Mouse (Mus musculus): ENCODE data around the gene Ifnb1. TPM values are rescaled to one million over a fixed set of nuclear protein-coding genes. Genes with fewer than 3 reads are reported as not detected.
A peak's percentile ranks its signal among the peaks of the same experiment; 100 is the strongest.

Gene Ifnb1
- polyA plus RNA-seq, 1 experiment from 2014 or later, result not detected

GRCm38 (mm10) chr4:88480130-88480529 is 42.4 kb downstream of the Ifnb1 start:
- Histone ChIP-seq H3K27ac (ENCODE audit: low read depth, low read length) (no peak overlapping the region), H3K27me3 (replicated peaks; ENCODE audit: control insufficient read depth, insufficient read depth, low read length) (no peaks in the 10 kb centered on the region), H3K4me1 (ENCODE audit: control insufficient read depth, insufficient read depth, low read length) (no peaks in the 10 kb centered on the region), H3K9me3 (replicated peaks; ENCODE audit: control insufficient read depth, low read length) (no peaks in the 10 kb centered on the region), H3K36me3 (ENCODE audit: control insufficient read depth, insufficient read depth, low read length) (no peaks in the 10 kb centered on the region), H3K4me2 (ENCODE audit: low read length) (no peak overlapping the region), H3K9ac (ENCODE audit: low read length) (no peak overlapping the region), H3K4me3 (ENCODE audit: low read depth, low read length) (no peak overlapping the region)
- ATAC-seq (no peak), DNase-seq (ENCODE audit: low spot score) (no peak)
- WGBS, result 91% methylated on average over 6 of the region's 6 CpGs

DNA sequence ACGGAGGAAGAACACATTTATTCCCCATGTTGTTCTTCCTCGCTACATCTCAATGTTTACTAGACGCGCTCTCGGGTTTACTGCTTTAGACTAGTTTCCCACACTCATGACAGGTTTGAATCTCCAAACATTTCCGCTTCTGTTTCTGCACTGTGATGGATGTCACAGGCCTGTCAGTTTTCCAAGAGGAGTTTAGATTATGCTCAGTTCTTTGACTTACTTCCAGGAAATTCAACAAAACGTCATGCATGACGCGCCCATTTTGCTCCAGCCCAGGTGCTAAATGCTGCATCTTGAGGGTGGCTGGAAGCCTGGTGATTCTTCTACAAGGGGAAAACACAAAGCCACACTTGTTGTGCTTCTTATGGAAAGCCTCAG is 43.8 kb downstream of the Ifnb1 start:
- DNase-seq (ENCODE audit: low spot score) (peak; percentile 14), ATAC-seq (no peak)
- 86% methylated on average over 9 of the region's 9 CpGs for WGBS

DNA sequence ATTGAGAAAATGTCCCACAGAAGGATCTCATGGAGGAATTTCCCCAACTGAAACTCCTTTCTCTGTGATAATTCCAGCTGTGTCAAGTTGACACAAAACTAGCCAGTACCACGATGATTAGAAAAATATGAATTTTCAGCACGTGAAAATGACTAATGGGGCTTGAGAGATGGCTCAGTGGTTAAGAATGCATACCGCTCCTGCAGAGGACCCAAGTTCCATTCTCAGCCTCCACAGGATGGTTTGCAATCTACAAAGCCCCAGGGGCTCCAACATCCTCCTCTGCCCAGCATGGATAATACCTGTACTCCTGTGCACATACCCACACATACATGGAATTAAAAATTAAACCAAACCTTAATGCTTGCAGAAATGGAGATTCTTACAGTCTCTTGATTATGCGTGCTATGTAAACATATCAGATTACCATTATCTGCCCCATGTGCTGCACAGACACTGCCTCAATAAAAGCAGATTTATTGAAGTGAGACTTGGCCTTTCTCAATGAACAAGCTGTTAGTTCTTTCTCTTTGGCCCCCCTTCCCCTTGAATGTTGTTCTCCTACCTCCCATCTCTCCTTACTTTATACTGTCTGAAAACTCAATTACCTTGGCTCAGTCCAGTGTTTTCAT is 44.3 kb downstream of the Ifnb1 start:
- no peaks in the 10 kb centered on the region for H3K27me3 ChIP-seq (replicated peaks; ENCODE audit: control insufficient read depth, insufficient read depth, low read length)
- 81% methylated on average over 4 of the region's 4 CpGs for WGBS
- no peak overlapping the region for H3K4me3 ChIP-seq (ENCODE audit: low read depth, low read length)
- H3K4me1 ChIP-seq (ENCODE audit: control insufficient read depth, insufficient read depth, low read length), result no peaks in the 10 kb centered on the region
- ATAC-seq, result no peak
- no peak for DNase-seq (ENCODE audit: low spot score)
- H3K27ac ChIP-seq (ENCODE audit: low read depth, low read length), result no peak overlapping the region
- H3K9me3 ChIP-seq (replicated peaks; ENCODE audit: control insufficient read depth, low read length), result no peaks in the 10 kb centered on the region
- no peak overlapping the region for H3K4me2 ChIP-seq (ENCODE audit: low read length)
- no peak overlapping the region for H3K9ac ChIP-seq (ENCODE audit: low read length)
- H3K36me3 ChIP-seq (ENCODE audit: control insufficient read depth, insufficient read depth, low read length), result no peaks in the 10 kb centered on the region

More for the DNA sequence above, 43.8 kb downstream of the Ifnb1 start:
- Histone ChIP-seq H3K27ac (ENCODE audit: low read depth, low read length) (no peak overlapping the region), H3K9ac (ENCODE audit: low read length) (no peak overlapping the region), H3K4me3 (ENCODE audit: low read depth, low read length) (no peak overlapping the region), H3K4me2 (ENCODE audit: low read length) (no peak overlapping the region), H3K4me1 (ENCODE audit: control insufficient read depth, insufficient read depth, low read length) (no peaks in the 10 kb centered on the region), H3K27me3 (replicated peaks; ENCODE audit: control insufficient read depth, insufficient read depth, low read length) (no peaks in the 10 kb centered on the region), H3K36me3 (ENCODE audit: control insufficient read depth, insufficient read depth, low read length) (no peaks in the 10 kb centered on the region), H3K9me3 (replicated peaks; ENCODE audit: control insufficient read depth, low read length) (no peaks in the 10 kb centered on the region)

GRCm38 (mm10) chr4:88476511-88477210 is 45.9 kb downstream of the Ifnb1 start:
- H3K4me3 ChIP-seq (ENCODE audit: low read depth, low read length), result no peak overlapping the region
- H3K27ac ChIP-seq (ENCODE audit: low read depth, low read length), result no peak overlapping the region
- H3K4me2 ChIP-seq (ENCODE audit: low read length), result no peak overlapping the region
- no peaks in the 10 kb centered on the region for H3K27me3 ChIP-seq (replicated peaks; ENCODE audit: control insufficient read depth, insufficient read depth, low read length)
- no peaks in the 10 kb centered on the region for H3K9me3 ChIP-seq (replicated peaks; ENCODE audit: control insufficient read depth, low read length)
- no peaks in the 10 kb centered on the region for H3K36me3 ChIP-seq (ENCODE audit: control insufficient read depth, insufficient read depth, low read length)
- no peak overlapping the region for H3K9ac ChIP-seq (ENCODE audit: low read length)
- no peaks in the 10 kb centered on the region for H3K4me1 ChIP-seq (ENCODE audit: control insufficient read depth, insufficient read depth, low read length)
- DNase-seq (ENCODE audit: low spot score) (peak; percentile 5), ATAC-seq (no peak)
- WGBS, result 73% methylated on average over 4 of the region's 4 CpGs

GRCm38 (mm10) chr4:88476084-88476483 is 46.5 kb downstream of the Ifnb1 start:
- no peaks in the 10 kb centered on the region for H3K36me3 ChIP-seq (ENCODE audit: control insufficient read depth, insufficient read depth, low read length)
- H3K9me3 ChIP-seq (replicated peaks; ENCODE audit: control insufficient read depth, low read length), result no peaks in the 10 kb centered on the region
- H3K4me1 ChIP-seq (ENCODE audit: control insufficient read depth, insufficient read depth, low read length), result no peaks in the 10 kb centered on the region
- no peak overlapping the region for H3K9ac ChIP-seq (ENCODE audit: low read length)
- WGBS, result 90% methylated on average over 3 of the region's 3 CpGs
- H3K4me3 ChIP-seq (ENCODE audit: low read depth, low read length), result no peak overlapping the region
- H3K27ac ChIP-seq (ENCODE audit: low read depth, low read length), result no peak overlapping the region
- no peak for ATAC-seq
- no peak overlapping the region for H3K4me2 ChIP-seq (ENCODE audit: low read length)
- no peak for DNase-seq (ENCODE audit: low spot score)
- no peaks in the 10 kb centered on the region for H3K27me3 ChIP-seq (replicated peaks; ENCODE audit: control insufficient read depth, insufficient read depth, low read length)

Other genes starting within 250 kb of the Ifnb1 start
- gene Hacd4, start 83.8 kb downstream of the Ifnb1 start, polyA plus RNA-seq (2014; fragmentation: Nextera tagmentation; extraction: Ambion mirVana), result 3.6 and 4.0 TPM in 2 replicates
- gene Ifna15, start 35.5 kb upstream of the Ifnb1 start, polyA plus RNA-seq (2014; fragmentation: Nextera tagmentation; extraction: Ambion mirVana), result not detected in 2 replicates
- gene Ifna14, start 49.0 kb upstream of the Ifnb1 start, polyA plus RNA-seq (2014; fragmentation: Nextera tagmentation; extraction: Ambion mirVana), result not detected in 2 replicates
- gene Ifna9, start 69.6 kb upstream of the Ifnb1 start, polyA plus RNA-seq (2014; fragmentation: Nextera tagmentation; extraction: Ambion mirVana), result not detected in 2 replicates
- gene Ifna12, start 80.6 kb upstream of the Ifnb1 start, polyA plus RNA-seq (2014; fragmentation: Nextera tagmentation; extraction: Ambion mirVana), result not detected in 2 replicates
- not detected in 2 replicates for gene C87499, start 111.6 kb upstream of the Ifnb1 start, polyA plus RNA-seq (2014; fragmentation: Nextera tagmentation; extraction: Ambion mirVana)
- gene Ifna13, start 121.7 kb upstream of the Ifnb1 start, polyA plus RNA-seq (2014; fragmentation: Nextera tagmentation; extraction: Ambion mirVana), result not detected in 2 replicates
- not detected in 2 replicates for gene Ifna16, start 154.2 kb upstream of the Ifnb1 start, polyA plus RNA-seq (2014; fragmentation: Nextera tagmentation; extraction: Ambion mirVana)
- gene Ifna2, start 161.1 kb upstream of the Ifnb1 start, polyA plus RNA-seq (2014; fragmentation: Nextera tagmentation; extraction: Ambion mirVana), result not detected in 2 replicates
- gene Ifnab, start 168.6 kb upstream of the Ifnb1 start, polyA plus RNA-seq (2014; fragmentation: Nextera tagmentation; extraction: Ambion mirVana), result not detected in 2 replicates
- gene Gm26566, start 199.0 kb upstream of the Ifnb1 start, polyA plus RNA-seq (2014; fragmentation: Nextera tagmentation; extraction: Ambion mirVana), result 2.0 and 2.3 TPM in 2 replicates
- gene Klhl9, start 199.7 kb upstream of the Ifnb1 start, polyA plus RNA-seq (2014; fragmentation: Nextera tagmentation; extraction: Ambion mirVana), result 145 and 154 TPM in 2 replicates
- gene Gm13271, start 232.1 kb upstream of the Ifnb1 start, polyA plus RNA-seq (2014; fragmentation: Nextera tagmentation; extraction: Ambion mirVana), result not detected in 2 replicates
- gene Gm13283, start 237.3 kb upstream of the Ifnb1 start, polyA plus RNA-seq (2014; fragmentation: Nextera tagmentation; extraction: Ambion mirVana), result not detected in 2 replicates

Measured in forebrain, embryonic 14.5 days (tissue).